ENCODE assay signal across 8 mouse cellular contexts in the genomic region with DNA sequence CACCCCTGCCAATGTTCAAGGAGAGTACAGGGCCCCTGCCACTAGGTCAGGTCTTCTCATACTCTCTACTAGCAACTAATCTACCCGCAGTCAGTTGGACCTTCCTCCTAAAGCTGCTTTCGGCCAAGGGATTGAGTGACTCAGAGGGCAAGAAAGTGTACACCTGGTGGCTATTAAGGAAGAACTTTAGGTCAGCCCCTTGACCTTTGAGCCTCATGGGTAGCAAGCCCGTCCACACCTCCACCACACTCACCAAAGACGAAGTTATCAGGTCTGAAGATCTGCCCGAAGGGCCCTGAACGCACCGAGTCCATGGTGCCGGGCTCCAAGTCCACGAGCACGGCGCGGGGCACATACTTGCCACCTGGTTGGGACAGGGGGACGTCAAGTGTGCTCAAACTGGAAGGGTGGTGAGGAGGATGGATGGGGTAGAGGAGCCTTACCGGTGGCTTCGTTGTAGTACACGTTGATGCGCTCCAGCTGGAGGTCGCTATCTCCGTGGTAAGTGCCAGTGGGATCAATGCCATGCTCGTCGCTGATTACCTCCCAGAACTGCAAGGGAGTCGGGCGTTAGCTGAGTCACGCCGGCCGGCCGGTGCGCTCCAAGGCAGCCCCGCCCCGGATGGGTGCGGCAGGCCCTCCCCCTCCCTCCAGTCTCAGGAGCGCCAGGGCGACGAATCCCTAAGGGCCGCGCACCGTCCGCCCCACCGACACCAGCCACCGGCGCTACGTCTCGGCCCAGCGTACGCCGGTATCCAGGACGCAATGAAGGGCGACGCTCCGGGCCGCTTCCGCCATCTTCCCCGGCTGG. TPM values are rescaled to one million over a fixed set of nuclear protein-coding genes. Genes with fewer than 3 reads are reported as not detected.
DNase-seq lines count a peak whose midpoint lies in the region; ATAC-seq and TF ChIP-seq lines count a peak whose summit lies in the region.

No protein-coding gene starts in this region.

- H3K9ac ChIP-seq in ES-E14 (ENCODE audit: insufficient read depth, low read depth, low read length, poor library complexity, severe bottlenecking), result peak overlapping the region; percentile 99
- H3K9ac ChIP-seq in forebrain, embryonic 15.5 days (replicated peaks), result peak overlapping the region; percentile 69

- H3K36me3 ChIP-seq in ES-E14 (ENCODE audit: control insufficient read depth, insufficient read depth, low read length, poor library complexity, severe bottlenecking), result peaks cover 25% of the 10 kb centered on the region
- peaks cover 4% of the 10 kb centered on the region; the same call in 1 of the 2 replicates for H3K36me3 ChIP-seq in forebrain, embryonic 15.5 days

- peak overlapping the region; percentile 98 for H3K27ac ChIP-seq in ES-E14 (ENCODE audit: insufficient read depth, low read depth, low read length, poor library complexity, severe bottlenecking)
- peak overlapping the region; percentile 90 for H3K27ac ChIP-seq in forebrain, embryonic 15.5 days (replicated peaks)

- WGBS in forebrain, embryonic 15.5 days, result 3% methylated on average over 52 of the region's 53 CpGs

- peak; percentile 65 for DNase-seq in ES-E14 (ENCODE audit: low read depth, low spot score)
- DNase-seq in brain, adult 2 months (ENCODE audit: low read depth, low spot score), result peak; percentile 86
- peak; percentile 74 to 77 for DNase-seq in left cerebral cortex, adult 18-20 months (ENCODE audit: low spot score in 2 of 2)
- peak; percentile 91 for DNase-seq in lung, postnatal 36 days
- peak; percentile 81 for DNase-seq in right cerebral cortex, postnatal 25 days
- DNase-seq in urinary bladder, postnatal 14 days (ENCODE audit: low spot score), result peak; percentile 90

- H3K9me3 ChIP-seq in ES-E14 (ENCODE audit: control insufficient read depth, insufficient read depth, low read depth, low read length), result no peaks in the 10 kb centered on the region
- no peaks in the 10 kb centered on the region for H3K9me3 ChIP-seq in forebrain, embryonic 15.5 days

- peaks cover 6 to 19% of the 10 kb centered on the region in 2 experiments; a peak in 3 of 4 replicates for H3K4me1 ChIP-seq in ES-E14 (ENCODE audit: control insufficient read depth in 2 of 2, insufficient read depth in 2 of 2, low read length in 2 of 2, poor library complexity in 1 of 2)
- H3K4me1 ChIP-seq in forebrain, embryonic 15.5 days, result peaks cover 24% of the 10 kb centered on the region

- H3K27me3 ChIP-seq in forebrain, embryonic 15.5 days, result no peaks in the 10 kb centered on the region

- no peak for ATAC-seq in forebrain, embryonic 15.5 days (replicated peaks)
- peak; percentile 0 to 40; a peak in 2 of 4 replicates for ATAC-seq in hematopoietic stem cell, adult 5-6 weeks (replicated peaks in 1 of 2; ENCODE audit: insufficient read depth in 1 of 2, low FRiP score in 2 of 2, low TSS enrichment in 1 of 2, low read depth in 1 of 2, poor library complexity in 2 of 2, severe bottlenecking in 2 of 2)

- peak overlapping the region; percentile 87 to 98 for H3K4me3 ChIP-seq in ES-E14 (ENCODE audit: insufficient read depth in 1 of 2, low read depth in 1 of 2, low read length in 2 of 2, poor library complexity in 1 of 2, severe bottlenecking in 1 of 2)
- peak overlapping the region; percentile 69 for H3K4me3 ChIP-seq in forebrain, embryonic 15.5 days

- in situ Hi-C loops in ES-E14 (cut with MboI; ENCODE audit: low sequenced_read_pairs in 2 of 2, unreplicated experiment in 2 of 2), result no loop called here

- peak overlapping the region; percentile 81 for H3K4me2 ChIP-seq in forebrain, embryonic 15.5 days (replicated peaks)

TF ChIP-seq in ES-E14, 5 proteins besides CTCF, POLR2A, EP300 and RAD21:
- no peak for TF ChIP-seq CHD2 (IDR thresholded peaks at IDR 0.05; ENCODE audit: low read depth, low read length)
- no peak; the same call in 1 of the 2 replicates for TF ChIP-seq HCFC1 (IDR thresholded peaks at IDR 0.05; ENCODE audit: borderline replicate concordance, insufficient read depth, low read length)
- TF ChIP-seq ZNF384 (IDR thresholded peaks at IDR 0.05; ENCODE audit: low read depth, low read length), result no peak
- TF ChIP-seq MAFK (IDR thresholded peaks at IDR 0.05; ENCODE audit: insufficient read depth, low read depth, low read length), result peak; percentile 82; the same call in 1 of the 2 replicates
- no peak for TF ChIP-seq ZC3H11A (IDR thresholded peaks at IDR 0.05; ENCODE audit: borderline replicate concordance, low read depth, low read length)

RNA-seq across cellular contexts. Expression of a gene that starts 0.6 kb away (rescaled TPM):
- total RNA-seq in ES-E14 (2012; rRNA removed), result 745 and 819 TPM in 2 replicates
- 399 and 409 TPM in 2 replicates for polyA plus RNA-seq in forebrain, embryonic 15.5 days (2015; fragmentation: Nextera tagmentation; extraction: Ambion mirVana)
- 426 and 473 TPM in 2 replicates for total RNA-seq in hematopoietic stem cell, adult 5-6 weeks (2017)
- total RNA-seq in left cerebral cortex, adult 18-20 months (2021), result 100 to 1,000 TPM; 358 to 360 TPM

RNA-seq across cellular contexts. Expression of a gene that starts 5.3 kb away (rescaled TPM):
- 0.49 and 0.74 TPM in 2 replicates for total RNA-seq in ES-E14 (2012; rRNA removed)
- polyA plus RNA-seq in forebrain, embryonic 15.5 days (2015; fragmentation: Nextera tagmentation; extraction: Ambion mirVana), result 1.2 TPM in 1 of 2 replicates, not detected in the other
- total RNA-seq in hematopoietic stem cell, adult 5-6 weeks (2017), result not detected in 2 replicates
- total RNA-seq in left cerebral cortex, adult 18-20 months (2021), result not detected

RNA-seq across cellular contexts. Expression of a gene that starts 9.4 kb away (rescaled TPM):
- total RNA-seq in ES-E14 (2012; rRNA removed), result 0.45 and 1.1 TPM in 2 replicates
- polyA plus RNA-seq in forebrain, embryonic 15.5 days (2015; fragmentation: Nextera tagmentation; extraction: Ambion mirVana), result not detected in 2 replicates
- total RNA-seq in hematopoietic stem cell, adult 5-6 weeks (2017), result not detected in 2 replicates
- under 1 TPM; 0.37 to 0.40 TPM for total RNA-seq in left cerebral cortex, adult 18-20 months (2021)

RNA-seq across cellular contexts. Expression of a gene that starts 10.3 kb away (rescaled TPM):
- total RNA-seq in ES-E14 (2012; rRNA removed), result 0.67 and 1.8 TPM in 2 replicates
- polyA plus RNA-seq in forebrain, embryonic 15.5 days (2015; fragmentation: Nextera tagmentation; extraction: Ambion mirVana), result not detected in 2 replicates
- total RNA-seq in hematopoietic stem cell, adult 5-6 weeks (2017), result 0.81 TPM in 1 of 2 replicates, not detected in the other
- not detected for total RNA-seq in left cerebral cortex, adult 18-20 months (2021)

RNA-seq across cellular contexts. Expression of a gene that starts 12.6 kb away (rescaled TPM):
- total RNA-seq in ES-E14 (2012; rRNA removed), result 50.9 and 60.9 TPM in 2 replicates
- 96.7 and 102 TPM in 2 replicates for polyA plus RNA-seq in forebrain, embryonic 15.5 days (2015; fragmentation: Nextera tagmentation; extraction: Ambion mirVana)
- 40.1 and 53.5 TPM in 2 replicates for total RNA-seq in hematopoietic stem cell, adult 5-6 weeks (2017)
- total RNA-seq in left cerebral cortex, adult 18-20 months (2021), result 10 to 100 TPM; 62.1 to 68.6 TPM
